Mouse (Mus musculus): Measurements from ENCODE around the gene Myh1. TPM values are rescaled to one million over a fixed set of nuclear protein-coding genes. Genes with fewer than 3 reads are reported as not detected.

Myh1 gene
- 0.13 and 0.14 TPM in 2 replicates for polyA plus RNA-seq (2015; fragmentation: Nextera tagmentation; extraction: Ambion mirVana)

DNA sequence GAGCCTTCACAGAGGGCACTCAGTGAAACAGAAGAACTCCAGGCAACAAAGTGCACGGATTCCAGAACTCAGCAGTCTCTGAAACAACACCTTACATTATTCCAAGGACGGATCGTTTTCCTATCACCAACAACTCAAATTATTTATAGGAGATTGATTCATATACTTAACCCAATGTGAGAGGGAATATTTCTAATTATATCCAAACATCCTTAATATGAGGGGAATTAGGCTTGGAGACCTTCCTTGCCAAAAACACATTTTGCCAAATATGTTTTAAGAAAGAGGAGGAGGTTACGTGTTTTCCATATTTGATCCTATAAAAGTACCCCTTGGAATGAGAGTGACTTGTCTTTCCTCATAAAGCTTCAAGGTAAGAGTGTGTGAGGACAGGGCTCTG, at the start of gene Myh1:
Gene Myh1 (plus strand): TSS at position 301 of the 400 bp plus-strand sequence.

DNA sequence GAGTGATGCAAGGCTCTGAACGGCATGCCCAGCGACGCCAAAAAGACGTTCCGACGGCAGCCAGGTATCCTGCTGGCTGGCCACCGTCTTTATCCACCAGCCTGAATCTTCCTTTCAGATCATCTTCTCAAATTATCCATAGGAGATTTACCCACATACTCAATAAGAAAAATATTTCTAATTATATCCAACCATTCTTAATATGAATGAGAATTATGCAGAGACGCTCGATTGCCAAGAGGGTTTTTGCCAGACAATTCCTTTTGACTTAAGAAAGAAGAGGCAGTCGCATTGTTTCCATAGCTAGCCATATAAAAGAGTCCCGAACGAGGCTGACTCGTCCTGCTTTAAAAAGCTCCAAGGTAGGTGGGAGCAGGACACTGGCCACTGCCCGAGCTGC, 29.1 kb upstream of the Myh1 start, which contains the start of gene Myh2:
Gene Myh2 (plus strand): TSS at position 301 of the 400 bp plus-strand sequence.

GRCm38 (mm10) chr11:67237481-67238079, 37.7 kb downstream of the Myh1 start, which contains the start of gene Myh4:
Gene Myh4, plus strand, starts transcription at chr11:67238029.

Other genes with a start within 250 kb of the Myh1 start
- gene Tmem238l, start 243.4 kb upstream of the Myh1 start, polyA plus RNA-seq (2015; fragmentation: Nextera tagmentation; extraction: Ambion mirVana) = not detected in 2 replicates
- gene Tmem220, start 174.9 kb upstream of the Myh1 start, polyA plus RNA-seq (2015; fragmentation: Nextera tagmentation; extraction: Ambion mirVana) = 0.89 and 1.3 TPM in 2 replicates
- 25.3 and 27.4 TPM in 2 replicates for gene Adprm, start 147.5 kb upstream of the Myh1 start, polyA plus RNA-seq (2015; fragmentation: Nextera tagmentation; extraction: Ambion mirVana)
- gene Sco1, start 147.4 kb upstream of the Myh1 start, polyA plus RNA-seq (2015; fragmentation: Nextera tagmentation; extraction: Ambion mirVana) = 12.4 and 13.1 TPM in 2 replicates
- 0.15 and 0.31 TPM in 2 replicates for gene Myh3, start 121.8 kb upstream of the Myh1 start, polyA plus RNA-seq (2015; fragmentation: Nextera tagmentation; extraction: Ambion mirVana)
- gene Myh2, start 29.0 kb upstream of the Myh1 start, polyA plus RNA-seq (2015; fragmentation: Nextera tagmentation; extraction: Ambion mirVana) = 0.24 and 0.25 TPM in 2 replicates
- gene Myh4, start 38.0 kb downstream of the Myh1 start, polyA plus RNA-seq (2015; fragmentation: Nextera tagmentation; extraction: Ambion mirVana) = not detected in 2 replicates
- 0.76 and 0.84 TPM in 2 replicates for gene Myh8, start 77.1 kb downstream of the Myh1 start, polyA plus RNA-seq (2015; fragmentation: Nextera tagmentation; extraction: Ambion mirVana)
- gene Myh13, start 121.6 kb downstream of the Myh1 start, polyA plus RNA-seq (2015; fragmentation: Nextera tagmentation; extraction: Ambion mirVana) = 0.32 and 0.35 TPM in 2 replicates